Mouse (Mus musculus) MEL (cell line): ENCODE results near the gene Dynlt1c.
"Not testable (repeated sequence)": the region's sequence is repeated elsewhere in the genome, so short reads cannot be mapped to it uniquely, and the experiment has no call there.

ENCODE experiments used
- BHLHE40 ChIP-seq: IDR thresholded peaks from 2 replicates; pipeline ENCODE4 v1.6.1; 2012; ENCODE audit warnings: low read depth, mild to moderate bottlenecking, inconsistent platforms, low read length, improper control_type of control experiment, borderline replicate concordance
- CTCF ChIP-seq, 3 experiments: IDR thresholded peaks in 2 of 3; conservative IDR thresholded peaks in 1 of 3; 2 replicates each; pipeline ENCODE4 v1.5.1; 2011 to 2012; ENCODE audit warnings: low read length in 3 of 3, low read depth in 2 of 3, mild to moderate bottlenecking in 2 of 3, improper control_type of control experiment in 1 of 3, inconsistent platforms in 1 of 3, mixed read lengths in 1 of 3, moderate library complexity in 1 of 3; ENCODE audit not compliant: control insufficient read depth in 1 of 3, insufficient read depth in 1 of 3, poor library complexity in 1 of 3, severe bottlenecking in 1 of 3
- EP300 ChIP-seq, 2 experiments: IDR thresholded peaks; 2 replicates each; pipeline ENCODE4 v1.6.1; 2011; ENCODE audit warnings: improper control_type of control experiment in 2 of 2, low read length in 2 of 2, low read depth in 1 of 2, mild to moderate bottlenecking in 1 of 2
- GABPA ChIP-seq: IDR thresholded peaks from 2 replicates; pipeline ENCODE4 v1.6.1; 2012; ENCODE audit warnings: low read depth, mild to moderate bottlenecking, inconsistent platforms, low read length, improper control_type of control experiment, moderate library complexity
- GATA1 ChIP-seq: IDR thresholded peaks from 2 replicates; pipeline ENCODE4 v1.6.1; 2011; ENCODE audit warnings: low read depth, low read length, improper control_type of control experiment
- HCFC1 ChIP-seq: IDR thresholded peaks from 2 replicates; pipeline ENCODE4 v1.6.1; 2012; ENCODE audit warnings: low read depth, mild to moderate bottlenecking, inconsistent platforms, low read length, improper control_type of control experiment, moderate library complexity
- KAT2A ChIP-seq: conservative IDR thresholded peaks from 2 replicates; pipeline ENCODE4 v1.6.1; 2012; ENCODE audit warnings: low read depth, low read length, improper control_type of control experiment, inconsistent platforms
- POLR2A ChIP-seq, 2 experiments: IDR thresholded peaks; 2 replicates each; pipeline ENCODE4 v1.6.1; 2011 to 2012; ENCODE audit warnings: low read length in 2 of 2, mild to moderate bottlenecking in 2 of 2, control low read depth in 1 of 2, improper control_type of control experiment in 1 of 2, low read depth in 1 of 2, moderate library complexity in 1 of 2; ENCODE audit not compliant: control insufficient read depth in 1 of 2, insufficient read depth in 1 of 2, poor library complexity in 1 of 2
- POLR2AphosphoS5 ChIP-seq: IDR thresholded peaks from 2 replicates; pipeline ENCODE4 v1.6.1; 2012; ENCODE audit warnings: low read depth, borderline replicate concordance, mild to moderate bottlenecking, inconsistent platforms, low read length, moderate library complexity, mixed read lengths
- UBTF ChIP-seq: IDR thresholded peaks from 2 replicates; pipeline ENCODE4 v1.6.1; 2012; ENCODE audit warnings: low read depth, mild to moderate bottlenecking, inconsistent platforms, low read length, improper control_type of control experiment, moderate library complexity, borderline replicate concordance; ENCODE audit not compliant: insufficient read depth
- USF2 ChIP-seq, 2 experiments: IDR thresholded peaks; 2 replicates each; pipeline ENCODE4 v1.6.1; 2011 to 2012; ENCODE audit warnings: improper control_type of control experiment in 2 of 2, low read length in 2 of 2, borderline replicate concordance in 1 of 2, inconsistent platforms in 1 of 2, low read depth in 1 of 2, mild to moderate bottlenecking in 1 of 2; ENCODE audit not compliant: insufficient read depth in 1 of 2
- ZC3H11A ChIP-seq: IDR thresholded peaks from 2 replicates; pipeline ENCODE4 v1.6.1; 2012; ENCODE audit warnings: low read depth, mild to moderate bottlenecking, inconsistent platforms, low read length, improper control_type of control experiment
- ZNF384 ChIP-seq: IDR thresholded peaks from 2 replicates; pipeline ENCODE4 v1.6.1; 2012; ENCODE audit warnings: low read depth, mild to moderate bottlenecking, inconsistent platforms, low read length, improper control_type of control experiment

DNA sequence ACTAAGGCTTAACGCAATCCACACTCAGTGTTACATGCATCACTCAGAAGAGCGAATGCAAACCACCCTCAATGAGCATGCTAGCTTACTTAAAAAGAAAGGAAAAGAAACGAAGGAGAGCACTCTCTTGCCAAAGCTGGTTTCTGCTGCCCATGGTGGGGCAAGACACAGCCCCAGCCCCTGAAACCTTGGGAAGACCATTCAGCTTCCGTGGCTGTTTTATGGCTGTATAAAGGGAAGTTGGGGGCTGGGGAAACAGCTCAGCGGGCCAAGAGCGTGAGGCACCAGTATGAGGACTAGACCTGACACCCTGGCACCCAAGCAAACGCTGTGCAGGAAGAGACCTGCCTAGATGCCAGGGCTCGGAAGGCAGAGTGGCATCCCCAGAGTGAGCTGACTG is 37.0 kb downstream of the Dynlt1c start:
- TF ChIP-seq CTCF (IDR thresholded peaks at IDR 0.05 in 2 of 3, conservative IDR thresholded peaks at IDR 0.05 in 1 of 3; ENCODE audit: control insufficient read depth in 1 of 3, insufficient read depth in 1 of 3, low read depth in 2 of 3, low read length in 3 of 3, poor library complexity in 1 of 3, severe bottlenecking in 1 of 3); ZNF384; GABPA; POLR2AphosphoS5; UBTF; POLR2A (IDR thresholded peaks at IDR 0.05; ENCODE audit: control insufficient read depth in 1 of 2, insufficient read depth in 1 of 2, low read depth in 1 of 2, low read length in 2 of 2, poor library complexity in 1 of 2); ZC3H11A; KAT2A; GATA1; HCFC1; BHLHE40; EP300 (IDR thresholded peaks at IDR 0.05; ENCODE audit: low read depth in 1 of 2, low read length in 2 of 2); USF2 (IDR thresholded peaks at IDR 0.05; ENCODE audit: borderline replicate concordance in 1 of 2, insufficient read depth in 1 of 2, low read depth in 1 of 2, low read length in 2 of 2): not testable (repeated sequence)
